Mouse (Mus musculus): Measurements from ENCODE around the gene Tspan12.
A peak's percentile ranks its signal among the peaks of the same experiment; 100 is the strongest.
"Not testable (repeated sequence)": the region's sequence is repeated elsewhere in the genome, so short reads cannot be mapped to it uniquely, and the experiment has no call there.

Gene Tspan12

DNA sequence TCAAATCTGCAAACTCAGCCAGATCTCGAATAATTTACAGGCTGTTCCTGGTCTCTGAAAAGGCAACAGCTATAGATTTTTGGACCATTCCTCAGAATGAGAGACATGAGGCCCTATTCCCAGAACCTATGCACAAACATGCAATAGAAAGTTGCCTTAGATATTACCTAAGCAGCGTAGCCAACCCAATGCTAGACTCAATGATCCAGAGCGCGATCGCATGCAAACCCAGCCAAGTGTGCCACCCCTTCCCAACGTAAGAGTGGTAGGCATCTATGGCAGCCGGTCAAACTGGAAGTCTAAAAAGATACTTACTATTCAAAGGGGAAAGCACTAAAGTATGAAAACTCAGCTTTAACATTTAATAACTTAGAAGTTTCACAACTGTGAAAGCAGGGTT, 28.6 kb downstream of the Tspan12 start:
- DNase-seq: peak; percentile 19

DNA sequence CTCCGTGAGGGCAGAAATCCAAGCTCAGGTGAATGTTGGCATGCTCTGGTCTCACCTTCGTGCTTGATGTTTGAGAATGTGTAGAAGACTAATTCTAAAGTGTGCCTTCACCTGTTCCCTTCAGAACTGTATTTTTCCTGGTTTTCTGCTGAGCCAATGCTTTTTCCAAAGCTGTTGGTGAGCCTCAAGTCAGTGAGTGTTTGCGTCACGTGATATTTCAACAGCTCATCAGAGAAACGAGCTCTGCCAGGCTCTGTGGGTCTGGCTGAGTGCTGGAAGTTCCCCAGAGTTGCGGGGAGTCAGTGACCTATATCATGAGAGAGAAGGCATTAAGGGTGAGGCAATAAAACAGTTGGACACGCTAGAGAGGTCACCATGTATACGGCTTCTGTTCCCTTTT, 29.0 kb downstream of the Tspan12 start:
- DNase-seq: peak; percentile 57

DNA sequence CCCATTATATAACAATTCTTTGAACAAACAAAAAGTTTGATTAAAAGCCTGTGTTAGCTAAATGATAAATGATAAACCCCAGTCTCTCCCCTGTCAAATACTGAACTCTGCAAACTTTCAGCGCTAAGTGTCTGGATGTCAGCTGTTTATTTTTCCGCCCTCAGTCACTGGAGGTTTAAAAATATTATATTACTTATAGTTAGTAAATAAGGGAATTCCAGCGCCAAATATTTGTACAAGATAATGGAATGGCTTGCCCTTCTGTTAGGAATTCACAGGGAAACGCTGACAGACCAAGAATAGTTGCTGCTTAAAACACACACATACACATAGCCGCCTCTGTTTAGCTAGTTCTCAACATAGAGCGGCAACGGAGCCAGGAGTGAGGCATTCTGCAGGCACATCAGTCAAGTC, 29.6 kb downstream of the Tspan12 start:
- no peak for DNase-seq

DNA sequence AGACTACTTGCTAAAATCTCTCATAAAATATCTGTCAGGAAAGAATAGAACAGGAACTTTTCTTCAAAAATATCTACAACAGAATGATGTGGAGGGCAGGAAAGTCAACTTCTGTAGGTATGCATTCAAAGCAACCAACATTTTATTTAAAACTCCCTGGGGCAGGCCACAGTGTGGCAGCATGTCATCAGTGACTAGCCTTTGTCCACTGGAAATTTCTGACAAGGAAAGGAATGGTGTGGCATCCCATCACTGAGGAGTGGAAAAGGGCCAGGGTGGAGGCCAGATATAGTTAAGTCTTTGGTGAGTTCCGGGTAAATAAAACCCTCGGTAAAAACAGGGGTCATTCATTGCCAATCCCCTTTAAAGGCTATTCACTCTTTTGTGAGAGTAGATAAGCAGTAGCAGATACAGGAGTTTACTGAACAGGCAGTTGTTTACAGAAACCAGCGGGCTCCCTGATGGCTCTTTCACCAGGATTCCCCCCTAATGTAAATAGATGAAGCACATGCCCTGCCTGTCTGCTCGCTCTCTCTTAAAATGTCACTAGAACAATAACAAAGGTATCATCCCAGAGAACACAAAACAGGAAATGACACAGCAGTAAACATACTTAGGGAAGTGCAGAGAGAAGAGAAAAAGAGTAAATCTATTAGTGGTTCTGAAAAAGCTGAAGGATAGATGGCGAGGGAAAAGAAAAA, 34.1 kb downstream of the Tspan12 start:
- no peak for DNase-seq

DNA sequence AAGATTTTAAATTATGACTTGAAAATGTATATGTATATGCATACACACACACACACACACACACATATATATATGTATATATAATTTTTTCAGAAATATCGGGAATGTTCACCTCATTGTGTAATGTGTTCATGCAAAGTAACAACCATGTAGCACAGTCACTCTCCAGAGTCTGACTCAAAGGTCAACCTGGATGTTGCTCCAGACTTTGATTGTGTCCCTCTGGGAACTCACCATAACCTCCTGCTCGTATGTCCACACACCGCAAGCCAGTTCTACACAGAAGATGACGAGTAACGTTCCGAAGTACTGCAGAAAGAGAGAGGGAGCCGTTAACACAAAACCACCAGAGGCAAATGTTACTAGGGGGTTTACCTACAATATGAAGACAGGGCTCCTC, 46.3 kb downstream of the Tspan12 start:
- DNase-seq: no peak

DNA sequence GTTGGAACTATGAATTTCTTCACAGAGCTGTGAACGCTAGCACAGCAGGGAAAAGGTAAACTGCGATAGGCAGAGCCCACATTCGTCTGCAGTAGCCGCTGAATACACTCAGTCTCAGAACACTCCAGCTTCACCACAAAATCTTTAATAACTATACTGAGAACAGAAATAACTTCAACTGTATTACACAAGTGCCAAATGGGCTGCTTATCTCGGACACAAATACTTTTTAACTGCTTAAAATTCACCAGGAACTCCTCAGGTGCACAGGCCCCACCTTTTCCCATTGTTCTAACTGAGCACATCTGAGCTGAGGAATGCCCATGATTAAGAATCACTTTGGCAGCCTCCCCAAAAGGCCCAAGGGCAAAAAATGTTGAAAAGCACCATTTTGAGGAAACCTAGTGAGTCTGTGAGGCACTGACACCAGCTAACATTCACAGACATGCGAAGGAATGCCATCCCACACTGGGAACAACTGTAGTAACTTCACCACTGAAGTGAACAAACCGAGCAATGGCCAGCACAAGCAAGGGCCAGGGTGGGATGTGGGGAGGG, 47.2 kb downstream of the Tspan12 start:
- no peak for DNase-seq

DNA sequence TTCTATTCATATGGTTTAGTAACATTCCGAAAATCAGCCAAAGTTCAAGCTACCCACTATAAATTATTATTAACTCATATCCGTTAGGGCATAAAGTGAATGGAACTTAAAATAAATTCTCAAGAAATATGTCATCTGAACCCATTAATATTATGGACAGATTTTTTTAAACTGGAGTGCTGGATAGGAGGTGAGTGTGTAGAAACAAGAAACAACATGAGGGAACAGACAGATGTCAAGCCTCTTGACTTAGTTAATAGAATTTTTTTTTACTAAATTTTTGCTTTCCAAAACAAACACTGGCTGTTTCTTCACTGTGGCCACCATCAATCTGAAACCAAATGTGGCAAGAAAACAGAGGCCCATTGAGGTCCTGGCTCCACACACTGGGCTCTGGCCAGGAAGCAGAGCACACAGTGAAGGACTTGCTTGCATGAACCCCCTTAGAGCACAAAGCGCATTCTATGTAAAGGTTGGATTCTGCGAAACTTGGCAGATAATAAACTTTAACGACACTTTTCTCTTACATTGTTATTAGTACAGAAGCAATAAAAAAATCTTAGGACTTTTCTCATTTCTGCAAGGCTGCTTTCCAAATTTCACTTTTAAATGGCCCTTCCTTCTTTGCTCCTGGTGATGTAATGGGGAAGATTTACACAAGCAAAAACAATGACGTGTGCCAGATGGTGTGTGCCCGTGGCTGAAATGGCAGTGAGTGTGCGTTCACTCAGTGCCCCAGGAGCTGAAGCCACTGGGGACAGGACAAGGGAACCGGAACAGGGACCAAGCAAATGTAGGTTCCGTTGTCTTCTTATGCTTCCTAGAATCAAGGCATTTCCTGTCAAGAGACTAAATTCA, 48.6 kb downstream of the Tspan12 start:
- no peak for DNase-seq

DNA sequence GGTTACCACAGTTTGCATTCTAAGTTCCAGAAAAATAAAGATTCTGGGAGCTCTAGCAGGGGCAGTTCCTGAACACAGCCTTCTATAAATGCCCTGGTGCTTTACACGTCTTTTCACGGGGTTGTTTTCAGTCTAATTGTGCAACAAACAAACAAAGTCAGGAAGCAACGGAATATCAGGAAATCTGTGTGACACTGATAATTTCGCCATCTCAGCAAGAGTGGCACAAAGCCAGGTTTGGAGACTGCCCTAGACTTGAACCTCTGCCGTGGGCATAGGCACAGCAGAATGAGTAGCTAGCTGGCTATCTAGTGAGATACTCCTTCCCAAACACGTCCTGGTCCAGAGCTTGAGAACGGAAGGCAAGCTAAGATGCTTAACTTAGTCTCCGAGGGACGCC, 53.7 kb downstream of the Tspan12 start:
- peak; percentile 63 for DNase-seq

DNA sequence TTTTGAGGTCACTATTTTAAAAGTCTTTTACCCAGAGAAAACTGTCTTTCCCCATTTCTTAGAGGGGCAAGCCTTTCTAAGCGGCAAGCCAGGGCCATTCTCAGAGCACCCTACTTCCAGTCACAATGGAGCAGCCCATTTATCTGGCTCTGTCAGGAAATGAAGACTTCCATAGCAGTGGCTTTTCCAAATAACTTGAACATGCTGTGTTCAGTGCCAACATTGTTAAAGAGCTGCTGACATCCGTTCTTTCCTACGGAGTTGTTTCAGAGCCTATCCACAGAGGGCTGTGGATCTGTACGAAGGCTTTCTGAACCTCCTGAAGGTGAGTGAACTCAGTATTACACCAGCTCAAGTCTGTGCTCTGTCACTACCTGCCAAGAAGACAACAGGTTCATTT, 55.2 kb downstream of the Tspan12 start:
- peak; percentile 36 for DNase-seq

DNA sequence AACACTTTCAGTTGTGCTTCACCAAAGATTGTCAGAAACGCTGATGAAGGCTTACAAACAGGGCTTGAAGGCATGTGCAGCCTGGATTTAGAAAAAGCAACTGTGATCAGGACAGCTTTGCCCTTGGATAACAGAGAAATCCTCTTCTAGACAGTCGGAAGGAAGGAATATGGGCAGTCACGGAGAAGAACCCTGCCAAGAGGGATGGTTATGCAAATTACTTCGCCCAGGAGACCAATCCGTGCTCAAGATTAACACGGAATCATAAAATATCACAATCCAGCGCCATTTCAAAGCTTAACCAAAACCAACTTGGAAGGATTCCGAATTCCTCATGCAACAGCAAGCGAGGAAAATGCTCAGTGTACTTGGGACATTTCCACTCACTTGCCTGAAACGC, 55.9 kb downstream of the Tspan12 start:
- DNase-seq: peak; percentile 35

DNA sequence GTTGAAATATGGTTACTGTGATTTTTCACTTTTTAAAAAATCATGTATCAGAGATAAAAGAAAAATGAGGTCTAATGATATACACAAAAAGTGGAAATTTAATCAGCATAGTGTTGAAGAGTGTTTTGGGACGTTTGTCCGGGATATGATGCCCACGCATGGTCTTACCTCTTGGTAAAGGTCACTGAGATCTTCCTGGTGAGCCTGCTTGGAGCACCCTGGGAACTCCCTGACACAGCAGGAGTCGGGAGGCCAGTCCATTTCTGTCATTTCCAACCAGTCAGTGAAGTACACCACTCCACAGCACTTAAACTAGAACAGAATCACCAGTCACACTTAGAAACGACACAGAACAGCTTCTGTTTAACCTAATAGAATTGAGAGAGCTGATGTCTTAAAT, 56.9 kb downstream of the Tspan12 start:
- DNase-seq: no peak

DNA sequence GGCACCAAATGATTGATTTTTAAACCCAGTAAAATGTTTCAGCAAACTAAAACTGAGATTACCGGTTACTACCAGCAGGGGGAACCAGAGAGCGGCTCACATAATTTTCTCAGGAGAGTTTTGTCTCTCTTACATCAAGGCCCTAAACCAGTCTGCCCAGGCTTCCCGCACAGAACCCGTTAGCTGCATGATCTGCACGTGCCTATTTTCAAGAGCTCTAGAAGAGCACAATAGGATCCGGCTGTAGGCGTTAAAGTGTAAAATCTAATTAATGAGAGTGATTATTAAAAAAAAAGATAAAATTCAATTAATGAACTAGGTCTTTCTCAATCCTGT, 57.3 kb downstream of the Tspan12 start:
- peak; percentile 47 for DNase-seq

DNA sequence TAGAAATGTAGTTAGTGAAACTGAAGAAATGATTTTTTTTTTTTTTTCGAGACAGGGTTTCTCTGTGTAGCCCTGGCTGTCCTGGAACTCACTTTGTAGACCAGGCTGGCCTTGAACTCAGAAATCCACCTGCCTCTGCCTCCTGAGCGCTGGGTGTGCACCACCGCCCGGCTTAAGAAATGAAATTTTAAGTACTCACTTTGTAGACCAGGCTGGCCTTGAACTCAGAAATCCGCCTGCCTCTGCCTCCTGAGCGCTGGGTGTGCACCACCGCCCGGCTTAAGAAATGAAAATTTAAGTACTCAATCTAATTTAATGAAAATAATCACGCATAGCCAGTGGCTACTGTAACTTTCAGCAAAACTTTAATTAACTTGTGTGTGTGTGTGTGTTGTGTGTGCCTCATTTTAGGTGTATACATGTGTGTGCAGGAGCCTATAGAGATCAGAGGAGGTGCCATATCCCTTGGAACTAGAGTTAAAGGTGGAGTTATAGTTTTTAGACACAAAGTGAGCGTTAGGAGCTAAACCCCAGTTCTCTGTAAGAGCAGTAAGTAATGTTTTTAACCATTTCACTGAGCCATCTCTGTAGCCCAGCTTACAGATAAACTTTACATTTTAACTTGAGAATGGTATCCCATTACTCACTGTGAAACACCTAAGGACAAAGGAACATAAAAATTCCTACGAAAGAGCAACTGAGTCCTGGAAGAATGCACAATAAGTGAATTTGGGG, 57.8 kb downstream of the Tspan12 start:
- no peak for DNase-seq

DNA sequence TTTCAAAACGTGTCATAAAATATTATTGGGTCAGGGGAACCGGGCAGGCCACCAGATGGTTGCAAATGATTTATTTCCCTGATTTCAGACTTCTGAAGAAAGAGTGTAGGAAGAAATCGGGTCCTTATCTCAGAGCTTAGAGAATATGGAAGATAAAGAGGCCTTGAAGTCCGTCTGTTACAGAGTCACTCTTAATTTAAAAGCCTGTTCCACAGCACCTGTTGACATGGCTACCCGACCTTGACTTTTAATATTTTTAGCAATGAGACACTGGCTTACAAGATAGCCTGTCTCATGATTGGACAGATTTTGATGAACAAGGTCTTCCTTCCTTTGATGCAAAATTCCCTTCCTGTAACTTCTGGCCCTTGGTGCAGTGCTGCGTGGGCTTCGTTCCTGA, 61.0 kb downstream of the Tspan12 start:
- no peak for DNase-seq

DNA sequence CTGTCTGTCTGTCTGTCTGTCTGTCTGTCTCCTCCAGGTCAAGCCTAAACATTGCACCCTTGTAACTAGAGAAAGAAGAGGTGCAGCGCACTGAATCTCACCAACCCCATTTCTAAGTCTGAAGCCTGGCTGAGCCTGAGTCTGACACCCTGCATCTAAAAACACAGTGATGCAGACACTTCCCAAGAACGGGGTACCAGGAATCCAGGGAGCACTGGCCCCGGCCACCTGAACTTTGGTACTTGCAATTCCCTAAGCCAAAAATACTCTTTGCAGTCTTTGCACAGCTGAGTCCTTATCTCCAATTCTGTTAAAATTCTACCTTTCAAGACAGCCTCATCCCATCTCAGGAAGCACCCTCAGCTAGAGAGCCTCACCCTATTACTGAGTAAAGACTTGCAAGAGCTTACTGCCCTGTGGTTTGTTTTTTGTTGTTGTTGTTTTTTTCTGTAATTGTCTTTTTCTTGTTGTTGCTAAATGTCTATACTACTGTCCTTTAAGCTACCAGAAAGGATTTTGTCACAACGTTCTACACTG, 61.7 kb downstream of the Tspan12 start:
- no peak for DNase-seq

DNA sequence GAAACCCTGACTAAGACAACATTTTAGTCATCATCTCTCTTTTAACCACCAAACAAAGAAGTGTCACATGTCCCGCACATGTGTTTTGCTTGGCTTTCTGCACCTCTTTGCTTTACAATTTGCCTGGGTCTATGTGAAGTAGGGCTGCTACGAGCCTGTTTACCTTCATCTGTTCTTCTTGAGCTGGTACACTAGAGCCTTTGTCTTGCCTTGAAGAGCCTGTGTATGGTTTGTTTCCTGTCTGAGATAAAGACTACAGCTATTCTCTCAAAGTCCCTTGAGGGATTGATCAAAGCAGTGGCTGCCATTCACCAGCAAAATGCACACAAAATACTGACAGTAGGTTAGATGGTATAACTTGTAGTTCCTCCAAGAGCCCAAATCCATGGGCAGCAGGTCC, 62.3 kb downstream of the Tspan12 start:
- DNase-seq: no peak

DNA sequence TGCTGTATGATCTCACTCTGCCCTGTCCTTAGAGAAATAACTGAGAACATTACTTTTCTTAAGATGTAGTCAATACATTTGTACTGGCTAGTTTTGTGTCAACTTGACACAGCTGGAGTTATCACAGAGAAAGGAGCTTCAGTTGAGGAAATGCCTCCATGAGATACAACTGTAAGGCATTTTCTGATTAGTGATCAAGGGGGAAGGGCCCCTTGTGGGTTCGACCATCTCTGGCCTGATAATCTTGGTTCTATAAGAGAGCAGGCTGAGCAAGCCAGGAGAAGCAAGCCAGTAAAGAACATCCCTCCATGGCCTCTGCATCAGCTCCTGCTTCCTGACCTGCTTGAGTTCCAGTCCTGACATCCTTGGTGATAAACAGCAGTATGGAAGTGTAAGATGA, 62.7 kb downstream of the Tspan12 start:
- not testable (repeated sequence) for DNase-seq

DNA sequence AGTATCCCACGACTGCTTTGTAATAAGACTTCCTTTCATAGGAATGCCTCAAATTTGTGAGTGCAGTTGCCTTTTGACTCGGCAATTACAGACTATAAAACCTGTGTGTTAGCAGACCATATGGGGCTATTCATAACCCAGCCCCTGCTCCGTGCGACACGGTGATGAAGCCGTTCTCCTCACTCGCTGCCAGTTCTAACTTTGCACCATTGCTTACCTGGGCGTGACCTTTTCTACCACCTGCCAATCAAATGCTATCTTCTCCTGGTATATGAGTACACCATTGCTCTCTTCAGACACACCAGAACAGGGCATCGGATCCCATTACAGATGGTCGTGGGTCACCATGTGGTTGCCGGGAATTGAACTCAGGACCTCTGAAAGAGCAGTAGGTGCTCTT, 64.6 kb downstream of the Tspan12 start:
- no peak for DNase-seq

DNA sequence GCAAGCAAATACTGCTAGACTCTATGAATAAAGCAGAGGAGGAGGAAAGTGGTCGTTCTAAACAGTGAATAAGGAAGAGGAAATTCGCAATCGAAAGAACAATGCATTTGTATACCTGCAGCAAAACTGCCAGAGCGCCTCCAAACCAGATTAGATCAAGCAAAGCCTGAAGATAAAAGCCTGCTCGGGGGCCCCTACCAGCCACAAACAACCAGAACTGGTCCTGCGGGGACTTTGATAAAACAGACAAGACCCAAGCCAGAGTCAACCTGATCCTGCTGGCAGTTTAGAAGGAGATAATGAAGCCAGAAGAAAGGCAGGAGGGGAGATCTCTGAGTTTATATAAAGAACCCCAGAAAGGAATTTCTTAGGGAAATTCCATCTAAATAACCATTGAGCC, 65.0 kb downstream of the Tspan12 start:
- DNase-seq: no peak

DNA sequence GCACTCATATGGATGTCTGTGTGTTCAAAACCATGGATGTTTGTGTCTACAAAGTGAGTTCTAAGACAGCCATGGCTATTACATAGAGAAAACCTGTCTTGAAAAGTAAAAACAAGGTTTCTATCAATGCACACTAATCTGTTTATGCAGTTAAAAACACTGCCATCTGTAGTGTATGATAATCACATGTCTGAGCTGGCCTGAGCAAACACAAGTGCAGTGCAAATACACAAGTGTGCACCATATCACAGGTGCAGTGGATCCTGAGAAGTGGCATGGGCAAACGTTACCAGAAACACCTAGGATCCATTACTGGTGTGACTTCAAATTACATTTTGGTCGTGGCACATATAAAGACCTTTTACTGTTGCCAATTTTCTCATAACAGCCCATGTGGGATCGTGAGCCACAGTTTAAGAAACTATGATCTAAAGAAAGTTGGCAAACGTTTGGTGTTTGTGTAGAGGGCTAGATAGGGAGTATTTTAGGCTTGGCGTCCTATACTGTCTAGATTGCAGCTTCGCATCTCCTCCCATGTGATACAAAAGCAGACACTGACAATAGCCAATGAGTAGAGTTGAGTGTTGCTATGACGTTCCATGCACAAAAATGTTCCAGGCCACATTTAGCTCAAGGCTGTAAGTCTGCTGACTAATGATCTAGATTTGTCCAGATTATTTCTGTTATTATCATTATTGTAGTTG, 78.0 kb downstream of the Tspan12 start:
- DNase-seq: no peak

DNA sequence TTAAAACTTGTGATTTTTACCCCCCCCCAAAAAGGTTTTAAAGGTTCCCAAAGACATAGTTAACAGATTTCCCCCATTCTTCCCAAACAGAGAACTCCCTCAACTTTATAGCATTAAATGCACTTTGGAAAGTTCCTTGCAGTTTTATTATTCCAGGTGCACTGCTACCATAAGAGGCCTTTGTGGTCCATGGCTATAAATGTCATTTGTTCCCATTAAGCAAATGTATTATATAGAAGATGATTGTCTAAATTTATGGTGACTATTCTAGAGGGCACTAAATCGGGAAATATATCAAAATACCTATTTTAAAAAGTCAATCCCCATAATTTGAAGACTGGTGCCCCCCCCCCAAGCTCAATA, 82.9 kb downstream of the Tspan12 start:
- DNase-seq: no peak

DNA sequence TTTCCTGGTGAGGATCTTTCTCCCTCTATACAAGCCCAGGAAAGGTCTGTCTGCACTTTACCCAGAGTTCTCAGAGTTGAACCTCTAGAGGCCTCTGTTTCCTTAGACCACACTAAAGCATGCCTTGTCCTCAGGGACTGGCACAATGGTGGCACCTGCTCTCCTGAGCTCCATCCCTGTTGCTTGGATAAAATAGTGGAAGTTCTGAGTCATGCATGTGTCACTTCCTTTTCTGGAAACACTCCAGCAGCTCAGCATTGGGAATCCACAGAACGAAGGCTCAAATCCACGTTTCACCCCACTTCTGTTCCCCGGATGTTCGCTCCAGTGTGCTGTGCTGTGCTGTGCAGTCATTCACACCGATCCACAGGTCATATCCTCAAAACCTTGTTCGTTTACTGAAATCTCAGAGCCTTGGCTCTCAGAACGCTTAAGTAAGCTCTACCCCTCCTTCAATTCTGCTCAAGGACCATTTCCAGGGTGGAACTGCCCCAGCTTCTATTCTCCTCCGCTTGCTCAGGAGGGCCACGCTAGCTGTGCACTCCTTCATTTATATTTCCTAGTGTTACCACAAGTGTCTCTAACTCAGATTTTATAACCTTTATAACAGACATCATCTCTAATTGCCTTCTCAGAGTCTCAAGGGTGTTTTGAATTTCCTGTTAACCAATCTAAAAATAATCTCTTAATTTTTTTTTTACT, 83.4 kb downstream of the Tspan12 start:
- DNase-seq: peak; percentile 6

Data from kidney, adult 11 months (tissue).